Mouse (Mus musculus) mature B cell (primary cell): ENCODE measurements around the gene Atg4a-ps.
"Not testable (repeated sequence)": the region's sequence is repeated elsewhere in the genome, so short reads cannot be mapped to it uniquely, and the experiment has no call there.

ENCODE experiments used
- in situ Hi-C: fragments of 300-500 bp; cut with MboI; formaldehyde crosslinking; loops from 2 replicates; pipeline ENCODE4 v1.14.3; 2019

The Atg4a-ps gene

DNA sequence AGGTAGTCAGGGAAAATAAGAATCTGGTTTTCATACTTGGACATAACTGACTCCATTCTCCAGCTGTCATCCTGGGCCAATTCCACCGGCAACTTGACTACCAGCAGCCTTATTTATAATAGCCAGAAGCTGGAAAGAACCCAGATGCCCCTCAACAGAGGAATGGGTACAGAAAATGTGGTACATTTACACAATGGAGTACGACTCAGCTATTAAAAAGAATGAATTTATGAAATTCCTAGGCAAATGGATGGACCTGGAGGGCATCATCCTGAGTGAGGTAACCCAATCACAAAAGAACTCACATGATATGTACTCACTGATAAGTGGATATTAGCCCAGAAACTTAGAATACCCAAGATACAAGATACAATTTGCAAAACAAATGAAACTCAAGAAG lies at the start of gene Atg4a-ps:
Atg4a-ps (minus strand) TSS at position 101 of the 400 bp plus-strand sequence.
- in situ Hi-C loops, result not testable (repeated sequence)

DNA sequence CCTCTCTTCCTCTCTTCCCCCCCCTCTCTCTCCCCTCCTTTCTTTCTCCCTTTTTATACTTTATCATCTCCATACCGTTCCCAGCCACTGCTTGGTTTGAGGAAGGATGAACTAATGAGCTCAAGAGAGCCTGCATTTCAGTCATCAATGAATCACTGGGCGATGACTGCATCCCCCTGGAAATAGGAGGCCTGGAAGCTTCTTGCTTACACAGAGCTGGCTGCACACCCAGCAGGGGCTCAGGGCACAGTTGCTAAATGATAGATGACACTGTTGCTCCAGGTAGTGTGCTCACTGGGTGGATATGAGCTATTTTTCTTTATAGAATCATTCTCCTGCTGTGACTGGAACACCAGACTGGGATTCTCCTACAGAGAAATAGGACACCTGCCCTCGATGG lies 49.7 kb upstream of the Atg4a-ps start:
- in situ Hi-C loops, result no loop called here

DNA sequence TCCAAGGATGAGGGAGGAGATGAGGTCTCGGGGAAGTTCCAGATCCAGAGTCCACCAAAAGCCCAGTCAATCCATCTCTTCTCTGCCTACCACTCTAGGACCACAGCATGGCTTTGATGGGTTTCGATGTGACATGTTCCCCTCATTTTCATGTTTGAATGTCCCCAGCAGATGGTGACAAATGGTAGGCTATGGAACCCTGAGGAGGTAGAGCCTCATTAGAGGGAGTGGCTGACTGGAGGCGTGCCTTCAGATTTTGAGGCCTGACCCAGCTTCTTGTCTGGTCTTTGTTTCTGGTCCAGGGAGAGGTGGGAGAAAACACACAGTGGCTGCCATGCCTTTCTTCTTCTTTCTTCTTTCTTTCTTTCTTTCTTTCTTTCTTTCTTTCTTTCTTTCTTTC lies 44.6 kb upstream of the Atg4a-ps start:
- in situ Hi-C loops, result no loop called here

DNA sequence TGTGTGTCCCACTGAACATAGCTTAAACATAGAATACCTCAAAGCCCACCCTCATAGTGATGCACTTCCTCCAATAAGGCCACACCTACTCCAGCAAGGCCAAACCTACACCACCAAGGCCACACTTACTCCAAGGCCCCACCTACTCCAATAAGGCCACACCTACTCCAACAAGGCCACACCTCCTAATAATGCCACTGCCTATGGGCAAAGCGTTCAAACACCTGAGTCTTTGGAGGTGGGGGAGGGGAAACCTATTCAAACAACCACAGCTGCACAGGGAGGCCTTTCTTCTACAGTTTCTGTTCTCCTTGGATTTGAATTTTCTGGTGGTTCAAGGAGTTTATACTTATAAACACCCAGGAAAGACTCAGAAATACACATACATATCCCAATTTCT lies 43.2 kb upstream of the Atg4a-ps start:
- in situ Hi-C loops, result no loop called here

DNA sequence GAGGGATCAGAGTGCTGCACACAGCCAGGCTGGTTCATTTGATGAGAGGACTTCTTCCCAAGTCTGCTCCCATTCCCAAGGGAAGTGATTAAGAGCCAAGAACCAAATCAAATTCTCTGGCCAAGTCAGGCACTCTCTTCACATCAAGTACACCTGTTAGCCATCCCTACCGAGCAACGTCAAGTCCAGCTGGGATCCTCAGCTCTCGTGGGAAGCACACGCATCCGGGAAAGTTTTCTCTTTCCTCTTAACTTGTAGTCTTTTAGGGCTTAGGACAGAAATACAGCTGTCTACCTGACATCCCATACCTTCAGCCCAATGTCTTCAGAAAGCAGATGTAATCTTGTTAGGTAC lies 38.1 kb upstream of the Atg4a-ps start:
- in situ Hi-C loops, result no loop called here

DNA sequence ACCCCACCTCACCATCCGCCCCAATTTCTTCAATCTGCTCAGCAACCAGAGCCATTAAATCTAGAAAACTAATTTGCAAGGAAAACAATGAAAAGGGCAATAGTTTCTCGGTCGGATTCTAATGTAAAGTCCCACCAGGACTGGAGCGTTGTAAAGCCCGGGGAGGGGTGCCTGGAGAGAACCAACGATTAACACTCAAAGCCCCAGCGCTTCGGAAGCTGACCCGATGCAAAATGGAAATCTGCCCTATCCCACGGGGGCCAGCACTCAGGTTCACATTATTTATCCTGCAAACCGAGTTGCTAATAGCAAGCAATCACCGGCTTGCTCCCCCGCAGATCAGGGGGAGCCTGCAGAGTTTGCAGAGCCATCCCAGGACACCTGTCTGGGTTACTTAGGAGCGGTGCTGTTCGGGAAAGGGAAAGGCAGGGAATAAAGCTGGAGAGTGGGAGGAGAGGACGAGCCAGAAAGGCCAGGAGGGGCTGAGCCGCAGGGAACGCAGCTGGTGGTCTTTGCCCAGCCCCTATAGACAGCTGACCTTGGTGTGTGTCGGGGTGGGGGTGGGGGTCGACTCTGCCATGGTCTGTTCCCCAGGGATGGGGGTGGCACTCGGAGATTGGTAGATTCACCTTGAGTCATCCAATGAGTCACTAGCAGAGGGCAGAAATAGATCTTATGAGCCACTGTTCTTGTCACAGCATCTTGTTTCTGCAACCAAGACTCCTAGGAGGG lies 37.5 kb upstream of the Atg4a-ps start:
- in situ Hi-C loops, result no loop called here

DNA sequence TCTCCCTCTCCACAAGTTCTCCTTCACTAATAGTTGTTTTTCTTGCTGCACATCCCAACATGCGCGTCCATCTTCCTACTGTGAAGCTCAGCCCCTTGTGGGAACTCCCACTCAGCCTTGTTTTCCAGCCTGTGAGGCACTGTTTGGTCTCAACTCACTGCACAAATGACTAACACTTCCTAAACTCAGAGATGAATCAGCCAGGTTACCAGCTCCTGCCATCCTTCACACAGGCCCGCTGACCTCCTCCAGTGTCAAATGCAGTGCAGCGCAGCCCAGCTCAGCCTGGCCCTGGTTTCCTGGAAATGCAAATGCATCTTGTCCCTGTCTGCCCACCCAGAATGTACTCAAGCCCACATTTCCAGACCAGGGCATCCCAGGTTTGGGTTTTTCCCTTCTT lies 36.6 kb upstream of the Atg4a-ps start:
- in situ Hi-C loops, result no loop called here

DNA sequence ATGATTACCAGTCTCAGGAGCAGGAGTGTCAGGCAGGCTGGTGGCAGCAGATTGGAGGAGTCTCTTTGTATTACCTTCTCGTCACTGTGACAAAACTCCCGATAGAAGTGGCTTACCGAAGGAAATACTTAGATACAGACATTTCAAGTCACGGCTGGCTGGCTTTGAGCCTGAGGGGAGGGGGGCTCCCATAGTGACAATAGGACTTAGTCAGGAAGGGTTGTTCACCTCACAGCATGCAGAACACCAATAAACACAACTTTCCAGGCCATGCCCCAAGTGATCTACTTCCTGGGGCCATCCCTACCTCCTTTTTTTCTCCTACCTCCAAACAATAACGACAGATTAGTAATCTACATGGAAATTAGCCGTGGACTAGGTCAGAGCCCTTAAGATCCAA lies 32.9 kb upstream of the Atg4a-ps start:
- in situ Hi-C loops, result no loop called here

DNA sequence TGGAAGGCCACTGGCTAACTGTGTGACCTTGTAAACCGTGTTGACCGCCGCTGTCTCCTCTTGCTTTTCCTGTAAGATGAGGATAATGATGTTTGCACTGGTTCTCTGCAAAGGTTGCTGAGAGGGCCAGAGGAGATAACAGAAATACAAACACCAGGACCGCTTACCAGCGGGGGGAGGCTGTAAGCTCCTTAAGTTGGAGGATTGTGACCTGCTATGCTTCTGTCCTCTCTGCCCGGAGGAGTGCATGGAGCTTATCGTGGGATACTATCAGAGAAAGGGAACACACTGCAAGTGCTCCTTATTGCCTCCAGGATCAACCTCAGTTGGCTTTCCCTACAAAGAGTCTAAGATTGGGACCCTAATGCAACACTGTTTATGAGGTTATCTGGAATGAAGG lies 26.8 kb upstream of the Atg4a-ps start:
- in situ Hi-C loops, result no loop called here

DNA sequence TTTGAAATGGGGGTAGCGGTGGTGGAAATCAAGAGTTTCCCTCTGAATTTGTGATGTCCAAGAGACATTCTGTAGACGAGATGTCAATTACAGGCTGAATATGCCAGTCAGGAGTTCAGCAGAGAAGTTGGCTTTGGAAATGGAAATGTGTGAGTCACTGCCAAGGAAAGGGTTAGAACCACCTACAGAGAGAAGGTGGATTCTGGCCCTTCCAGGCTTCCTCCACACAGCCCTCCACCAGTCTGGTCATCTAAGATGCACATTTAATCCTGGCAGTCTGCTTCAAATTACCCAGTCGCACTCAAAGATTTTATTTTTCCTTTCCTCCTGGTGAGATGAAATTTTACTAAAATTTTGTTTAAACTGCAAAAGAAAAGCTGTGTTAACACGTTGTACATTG lies 26.2 kb upstream of the Atg4a-ps start:
- in situ Hi-C loops, result no loop called here

DNA sequence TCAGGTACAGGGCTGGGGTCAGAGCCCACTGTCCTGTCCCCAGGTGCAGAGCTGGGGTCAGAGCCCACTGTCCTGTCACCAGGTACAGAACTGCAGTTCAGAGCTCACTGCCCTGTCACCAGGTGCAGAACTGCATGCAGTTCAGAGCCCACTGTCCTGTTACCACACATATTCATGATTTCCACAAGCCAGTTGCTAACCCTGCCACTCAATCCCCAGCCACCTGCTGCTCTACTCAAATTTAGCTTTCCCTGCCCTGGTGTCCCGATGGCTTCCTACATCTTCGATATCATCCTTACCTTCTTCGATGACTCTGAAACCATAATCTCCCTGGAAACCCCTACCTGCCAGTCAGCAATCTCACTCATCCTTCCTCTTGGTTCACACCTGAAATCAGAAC lies 17.5 kb upstream of the Atg4a-ps start:
- in situ Hi-C loops, result no loop called here

DNA sequence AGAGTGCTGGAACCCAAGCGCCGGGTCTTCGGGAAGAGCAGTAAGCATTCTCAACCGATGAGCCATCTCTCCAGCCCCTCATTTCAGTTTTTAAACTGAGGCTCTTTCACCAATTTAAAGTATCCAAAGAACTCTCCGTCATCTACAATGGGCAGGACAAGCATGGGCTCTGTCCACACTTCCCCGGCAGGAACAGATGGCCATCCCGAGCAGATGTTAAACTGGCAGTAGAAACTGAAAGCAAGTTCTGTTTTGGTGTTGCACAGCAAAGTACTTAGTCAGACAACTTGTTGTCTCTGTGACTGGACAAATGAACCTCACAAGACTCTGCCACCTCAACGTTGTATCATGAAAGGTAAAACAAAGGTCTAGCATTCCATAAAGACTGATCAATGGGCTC lies 15.8 kb upstream of the Atg4a-ps start:
- in situ Hi-C loops, result no loop called here

DNA sequence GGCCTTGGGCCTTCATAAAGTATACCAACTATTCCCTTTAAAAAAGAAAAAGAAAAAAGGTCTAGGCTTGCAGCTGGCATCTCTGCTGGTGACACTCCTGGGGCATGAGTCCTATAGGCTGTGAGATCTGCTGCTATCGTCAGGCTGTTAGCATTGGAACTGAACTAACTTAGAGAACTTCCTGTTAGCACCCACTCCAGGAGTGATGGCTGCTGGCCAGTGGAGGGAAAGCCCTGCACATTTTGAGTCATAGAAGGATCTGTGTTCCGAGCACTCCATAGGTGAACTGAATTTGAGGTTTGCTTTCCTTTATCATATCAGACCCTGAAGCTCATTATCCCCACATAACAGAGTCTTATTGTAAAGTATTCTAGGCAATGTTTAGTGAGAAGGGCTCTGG lies 14.1 kb upstream of the Atg4a-ps start:
- in situ Hi-C loops, result no loop called here

DNA sequence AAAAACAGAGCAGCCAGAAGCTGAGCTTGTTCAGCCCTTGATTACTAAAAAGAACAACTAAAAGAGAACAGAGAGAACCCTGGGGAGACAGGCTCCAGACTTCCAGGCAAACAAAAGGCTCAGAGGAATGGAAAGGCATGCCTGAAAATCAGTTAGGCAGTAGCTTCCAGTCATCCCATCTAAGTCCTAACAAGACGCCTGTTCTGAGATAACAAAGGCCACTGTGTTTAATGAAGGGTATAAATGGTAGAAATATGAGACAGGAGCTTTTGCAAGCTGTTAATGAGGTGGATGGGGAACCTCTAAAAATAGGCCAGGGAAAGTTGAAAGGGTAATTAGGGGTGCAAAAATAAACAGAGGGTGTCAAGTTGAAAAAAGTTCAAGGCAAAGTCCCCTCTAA lies 4.5 kb upstream of the Atg4a-ps start:
- in situ Hi-C loops, result no loop called here

DNA sequence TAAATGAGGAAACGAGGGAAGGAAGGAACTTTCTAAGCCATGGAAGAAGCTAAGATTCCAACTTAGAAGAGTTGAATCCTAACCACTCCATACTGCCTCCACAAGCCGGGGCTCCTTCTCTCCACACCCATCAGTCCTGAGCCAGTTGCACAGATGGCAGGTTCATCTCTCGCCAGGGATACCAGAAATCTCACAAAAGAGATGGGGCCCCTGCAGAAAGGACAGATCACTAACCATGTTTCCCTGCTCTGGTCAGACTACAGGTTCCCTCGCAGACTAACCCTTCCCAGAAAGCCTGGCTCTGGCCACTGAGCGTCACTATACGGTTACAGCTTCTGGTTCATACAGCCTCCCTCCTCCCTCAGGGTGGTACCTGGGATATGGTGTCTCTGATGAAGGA lies 3.8 kb upstream of the Atg4a-ps start:
- in situ Hi-C loops, result no loop called here

DNA sequence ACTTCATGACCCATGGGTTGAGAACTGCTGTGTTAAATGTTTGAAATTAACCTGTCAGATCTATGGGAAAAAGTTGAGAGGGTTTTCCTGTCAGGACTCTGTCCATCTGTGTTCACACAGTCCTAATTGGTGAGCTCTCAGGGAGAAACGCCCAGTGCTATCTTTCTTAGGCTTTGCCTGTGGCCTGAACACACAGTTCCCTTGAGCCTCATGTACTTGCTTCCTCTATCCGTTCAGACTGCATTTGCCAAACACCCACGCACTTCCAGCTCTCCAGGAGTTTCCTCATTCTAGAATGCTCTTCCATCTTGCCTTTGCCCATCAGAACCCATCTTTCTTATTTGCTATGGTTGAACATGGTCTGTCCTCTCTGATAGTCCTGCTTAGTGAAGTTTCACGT lies 2.6 kb upstream of the Atg4a-ps start:
- in situ Hi-C loops, result no loop called here

DNA sequence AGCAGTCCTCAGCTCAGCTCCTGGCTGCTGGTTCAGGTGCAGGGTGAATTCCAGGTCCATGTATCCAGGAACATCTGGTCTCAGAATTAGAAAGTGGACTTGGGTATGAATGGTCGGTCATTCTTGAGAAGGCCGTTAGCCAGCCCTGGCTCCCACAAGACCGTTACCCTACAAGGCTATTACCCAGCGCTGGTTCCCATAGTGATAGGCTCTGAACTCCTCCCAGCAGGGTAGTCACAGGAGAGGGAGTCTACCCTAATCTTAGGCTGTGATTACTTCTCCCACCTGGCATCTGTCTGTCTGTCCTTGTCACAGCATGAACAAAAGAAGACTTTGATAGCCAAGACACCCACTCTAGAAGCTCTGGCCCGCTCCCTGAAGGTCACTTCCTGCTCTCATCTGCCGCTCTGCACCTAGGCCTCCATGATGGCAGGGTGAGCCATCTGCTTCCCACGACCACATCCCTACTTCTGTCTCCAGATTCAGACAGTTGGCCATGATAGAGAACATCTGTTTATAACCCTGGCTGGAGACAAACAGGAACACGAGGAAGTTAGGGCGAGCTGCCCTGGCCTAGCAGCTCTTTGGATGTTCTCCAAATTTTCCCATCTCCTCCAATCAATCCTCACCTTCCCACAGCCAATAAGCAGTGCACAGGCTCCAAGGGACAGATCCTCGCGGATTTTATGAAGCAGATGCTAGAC lies 1.4 kb upstream of the Atg4a-ps start:
- in situ Hi-C loops, result no loop called here

DNA sequence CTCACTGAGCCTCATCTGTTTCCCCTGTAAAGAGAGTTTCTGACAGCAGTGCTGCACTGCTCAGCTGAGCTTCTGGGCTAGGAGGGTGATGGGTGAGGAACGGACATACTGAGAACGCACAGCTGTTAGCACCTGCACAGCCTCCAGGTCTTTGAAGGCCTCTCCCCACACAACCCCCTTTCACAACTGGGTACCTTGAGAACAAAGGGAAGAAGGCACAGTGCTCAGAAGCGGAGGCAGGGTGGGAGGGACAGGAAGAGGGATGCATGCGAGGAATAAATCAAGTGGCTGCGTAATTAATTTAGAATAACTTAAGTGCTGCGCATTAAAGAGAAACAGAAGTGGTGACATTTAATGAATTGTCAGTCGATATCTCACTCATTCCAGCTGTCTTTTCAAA lies 4.6 kb downstream of the Atg4a-ps start:
- in situ Hi-C loops, result no loop called here

DNA sequence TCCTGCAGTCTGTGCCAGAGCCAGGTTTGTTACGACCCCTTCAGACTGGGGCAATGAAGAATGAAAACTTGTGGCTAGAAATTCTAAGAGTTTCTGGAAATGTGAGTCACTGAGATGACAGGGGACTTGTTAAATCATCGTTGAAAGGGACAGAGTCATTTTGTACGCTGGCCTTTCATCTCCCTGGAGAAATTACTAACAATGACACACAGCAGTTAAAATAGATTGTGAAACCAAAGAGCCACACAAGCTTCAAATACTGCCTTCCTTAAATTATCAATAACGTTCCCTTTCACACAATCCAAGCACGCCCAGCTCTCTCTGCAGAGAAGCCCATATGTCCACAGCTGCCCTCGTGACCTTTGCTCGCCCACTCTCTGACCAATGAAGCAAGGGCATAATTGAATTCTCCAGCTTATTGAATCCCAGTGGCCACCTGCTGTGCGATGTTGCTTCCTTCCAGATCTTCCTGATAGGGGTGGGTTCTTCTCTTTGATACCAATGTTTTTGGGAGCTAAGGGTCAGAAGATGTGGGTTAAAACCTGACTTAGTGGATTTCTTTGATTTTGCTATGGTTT lies 5.6 kb downstream of the Atg4a-ps start:
- in situ Hi-C loops, result no loop called here

DNA sequence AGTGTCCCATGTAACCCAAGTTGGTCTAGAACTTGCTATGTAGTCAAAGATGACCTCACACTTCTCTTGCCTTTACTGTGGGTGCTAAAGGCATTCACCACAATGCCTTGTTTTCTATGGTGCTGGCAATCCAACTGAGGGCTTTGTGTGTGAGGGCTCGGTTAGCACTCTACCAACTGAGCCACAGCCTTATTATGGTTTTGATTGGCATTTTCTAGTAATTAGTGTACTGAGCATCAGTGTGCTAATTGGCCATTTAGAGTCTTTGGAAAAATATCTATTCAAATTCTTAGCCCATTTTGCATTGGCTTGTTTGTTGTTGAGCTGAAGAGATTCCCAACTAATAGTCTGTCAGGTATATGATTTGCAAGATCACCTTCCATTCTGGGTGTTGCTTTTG lies 8.2 kb downstream of the Atg4a-ps start:
- in situ Hi-C loops, result no loop called here

DNA sequence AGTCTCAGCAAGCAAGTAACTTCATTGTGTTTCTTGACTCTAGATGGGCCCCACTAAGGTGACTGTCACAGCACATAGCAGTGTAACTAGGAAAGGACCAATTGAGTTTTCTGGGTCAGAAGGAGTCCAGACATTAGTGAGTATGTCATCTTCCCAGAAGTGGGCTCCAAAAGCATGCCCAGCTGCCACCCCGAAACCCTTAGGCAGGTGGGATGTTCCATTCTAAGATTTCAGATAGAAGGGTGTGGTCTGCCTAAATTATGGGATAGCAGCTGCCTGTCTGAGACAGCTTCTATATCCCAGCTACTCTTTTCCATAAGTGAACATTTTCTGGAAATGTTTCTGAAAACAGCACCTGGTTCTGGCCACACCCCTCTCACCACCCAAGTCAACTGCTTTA lies 11.6 kb downstream of the Atg4a-ps start:
- in situ Hi-C loops, result no loop called here

DNA sequence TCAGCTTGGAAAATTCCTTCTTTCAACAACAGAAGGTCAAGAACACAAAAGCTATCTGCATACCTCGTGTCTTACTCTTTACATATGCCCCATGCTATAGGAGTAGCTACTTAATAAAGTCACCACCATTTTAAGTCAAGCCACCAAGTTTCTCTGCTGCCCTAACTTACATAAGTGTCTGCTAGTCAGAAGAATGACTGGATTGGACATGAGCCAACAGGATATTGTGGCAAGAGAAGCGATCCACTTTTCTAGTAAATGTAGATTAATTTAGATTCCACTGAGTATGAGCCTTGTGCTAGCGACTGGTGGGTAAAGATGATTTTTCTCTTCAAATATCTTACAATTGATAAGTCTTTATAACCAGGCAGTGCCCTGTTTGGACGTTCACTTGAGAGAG lies 12.0 kb downstream of the Atg4a-ps start:
- in situ Hi-C loops, result no loop called here

DNA sequence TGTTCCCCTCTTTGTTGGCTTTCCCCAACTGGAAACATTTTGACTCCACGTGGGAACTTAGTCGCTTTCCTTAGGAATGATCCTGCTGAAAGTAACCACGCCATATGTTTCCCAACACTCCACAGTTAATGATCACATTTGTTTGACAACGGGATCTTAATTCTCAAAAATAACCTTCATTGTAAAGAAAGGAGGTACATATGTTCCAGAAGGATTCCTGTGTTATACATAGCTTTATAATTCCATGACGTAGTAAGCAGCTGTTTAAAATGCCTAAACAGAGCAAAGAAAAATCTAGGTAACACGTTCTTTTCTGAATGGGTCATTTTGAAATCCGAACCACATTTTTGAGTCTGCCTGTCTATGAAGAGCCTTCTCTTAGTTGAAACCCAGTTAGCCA lies 12.7 kb downstream of the Atg4a-ps start:
- in situ Hi-C loops, result no loop called here

DNA sequence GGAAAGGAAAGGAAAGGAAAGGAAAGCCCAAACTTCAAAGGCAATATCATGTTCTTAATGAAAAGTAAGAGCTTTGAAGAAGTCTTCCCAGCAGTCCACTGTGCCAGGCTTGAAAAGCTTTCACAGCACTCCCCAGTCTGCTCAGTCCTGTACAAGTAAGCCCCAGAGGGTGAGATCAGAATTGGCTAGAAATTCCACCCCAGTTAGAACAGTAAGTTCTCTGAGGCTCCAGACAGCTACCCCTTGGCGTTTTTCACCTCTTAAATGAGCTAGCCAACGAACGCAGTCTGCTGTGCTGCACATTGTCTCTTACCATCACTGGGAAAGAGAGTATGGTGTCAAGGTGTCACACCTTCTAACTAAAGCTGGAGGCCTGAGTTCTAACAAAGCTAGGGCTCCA lies 18.2 kb downstream of the Atg4a-ps start:
- in situ Hi-C loops, result no loop called here
